Mouse (Mus musculus) small intestine, adult 2 months (tissue): ENCODE measurements at regions not wholly inside any gene's neighbourhood (a gene's known extent, or its start where the extent isn't known, plus 50 kb on each side); places are given as distances from the start of the nearest gene placed in this dataset.
A peak's percentile ranks its signal among the peaks of the same experiment; 100 is the strongest.

Experiments used
- CTCF ChIP-seq: fragments of 200-500 bp; IDR thresholded peaks from 2 replicates; pipeline ENCODE4 v1.5.1; 2012; ENCODE audit warnings: low read depth, mild to moderate bottlenecking, control low read depth, inconsistent platforms, low read length, moderate library complexity, mixed read lengths; ENCODE audit not compliant: insufficient replicate concordance, insufficient read length; ENCODE audit errors: extremely low read depth
- POLR2A ChIP-seq: fragments of 200-500 bp; IDR thresholded peaks from 2 replicates; pipeline ENCODE4 v1.6.1; 2012; ENCODE audit warnings: low read depth, mild to moderate bottlenecking, control low read depth, inconsistent platforms, low read length, moderate library complexity

- TF ChIP-seq CTCF, result peak; percentile 38; the same call in 1 of the 2 replicates
- TF ChIP-seq POLR2A, result no peak
Measured at GRCm38 (mm10) chr15:95723699-95724098, 66.9 kb upstream of the Ano6 start.
